Mouse (Mus musculus): ENCODE measurements at regions not wholly inside any gene's neighbourhood (a gene's known extent, or its start where the extent isn't known, plus 50 kb on each side); places are given as distances from the start of the nearest gene placed in this dataset.

- TF ChIP-seq POLR2A (IDR thresholded peaks at IDR 0.05; ENCODE audit: borderline replicate concordance, extremely low read depth, insufficient read depth, insufficient read length, poor library complexity, severe bottlenecking) (no peak), CTCF (IDR thresholded peaks at IDR 0.05; ENCODE audit: borderline replicate concordance, extremely low read depth, insufficient read depth, insufficient read length) (no peak)
Observed at GRCm38 (mm10) chr13:44280296-44280695, 449.0 kb upstream of the Jarid2 start.

All from brain, embryonic 14.5 days (tissue).